Mouse (Mus musculus) midbrain, postnatal 0 days (tissue): Measurements from ENCODE around the gene Pi16. TPM values are rescaled to one million over a fixed set of nuclear protein-coding genes. Genes with fewer than 3 reads are reported as not detected.
A peak's percentile ranks its signal among the peaks of the same experiment; 100 is the strongest.

Experiments used
- ATAC-seq: fragments of 200-750 bp; cut with Nextera tagmentation; 2 replicates; pipeline ENCODE4 v1.8.0; 2017; ENCODE audit warnings: moderate number of reproducible peaks, mild to moderate bottlenecking, moderate TSS enrichment, moderate library complexity; ENCODE audit not compliant: low FRiP score
- DNase-seq: peaks from one replicate; pipeline ENCODE4 v3.0.0-alpha.2; 2015; ENCODE audit warnings: low spot score
- H3K27ac ChIP-seq: fragments of 300-500 bp; sonication (generic); 2 replicates; pipeline ENCODE4 v1.5.1; 2014; ENCODE audit warnings: low read depth, mild to moderate bottlenecking, low read length, mixed read lengths
- H3K27me3 ChIP-seq: fragments of 300-500 bp; sonication (generic); 2 replicates; pipeline ENCODE4 v1.6.1; 2014; ENCODE audit warnings: low read length, control low read depth, mixed read lengths; ENCODE audit not compliant: insufficient read depth
- H3K36me3 ChIP-seq: fragments of 300-500 bp; sonication (generic); 2 replicates; pipeline ENCODE4 v1.6.1; 2014; ENCODE audit warnings: low read length, control low read depth, mixed read lengths; ENCODE audit not compliant: insufficient read depth
- H3K4me1 ChIP-seq: fragments of 300-500 bp; sonication (generic); 2 replicates; pipeline ENCODE4 v1.6.1; 2014; ENCODE audit warnings: mild to moderate bottlenecking, control low read depth, antibody characterized with exemption, low read length, mixed read lengths; ENCODE audit not compliant: insufficient read depth
- H3K4me2 ChIP-seq: fragments of 300-500 bp; sonication (generic); 2 replicates; pipeline ENCODE4 v1.6.1; 2014; ENCODE audit warnings: low read depth, mild to moderate bottlenecking, low read length, mixed read lengths; ENCODE audit not compliant: poor library complexity, severe bottlenecking
- H3K4me3 ChIP-seq: fragments of 300-500 bp; sonication (generic); 2 replicates; pipeline ENCODE4 v1.5.1; 2014; ENCODE audit warnings: low read depth, mild to moderate bottlenecking, low read length, moderate library complexity
- H3K9ac ChIP-seq: fragments of 300-500 bp; sonication (generic); replicated peaks from 2 replicates; pipeline ENCODE4 v1.6.1; 2014; ENCODE audit warnings: mild to moderate bottlenecking, low read length, moderate library complexity, mixed read lengths; ENCODE audit not compliant: poor library complexity, severe bottlenecking
- H3K9me3 ChIP-seq: fragments of 300-500 bp; sonication (generic); 2 replicates; pipeline ENCODE4 v1.6.1; 2016; ENCODE audit warnings: low read length, control low read depth
- CTCF ChIP-seq: IDR thresholded peaks from 2 replicates; pipeline ENCODE4 v1.5.1; 2016; ENCODE audit warnings: antibody characterized with exemption, mild to moderate bottlenecking
- WGBS: fragments of 180-500 bp; shearing (Covaris S2); extraction: QIAGEN DNeasy Blood & Tissue Kit; methylation state at CpG from one replicate; pipeline ENCODE4 v1.1.7; 2014; 5-methylcytosine and 5-hydroxymethylcytosine counted together
- polyA plus RNA-seq: library from polyadenylated mRNA; unstranded; fragments of >200 nt; fragmentation: Nextera tagmentation; extraction: Ambion mirVana; gene quantifications from 2 replicates; pipeline ENCODE4 v1.2.1, GENCODE M21; 2015
- total RNA-seq: library from RNA; depleted of rRNA; stranded (reverse); fragments of >200 nt; gene quantifications from 2 replicates; pipeline ENCODE4 v1.2.3, GENCODE M21; 2014

Gene Pi16
- total and polyA plus RNA-seq, 2 experiments from 2014 or later, result 3.3 to 4.6 TPM

DNA sequence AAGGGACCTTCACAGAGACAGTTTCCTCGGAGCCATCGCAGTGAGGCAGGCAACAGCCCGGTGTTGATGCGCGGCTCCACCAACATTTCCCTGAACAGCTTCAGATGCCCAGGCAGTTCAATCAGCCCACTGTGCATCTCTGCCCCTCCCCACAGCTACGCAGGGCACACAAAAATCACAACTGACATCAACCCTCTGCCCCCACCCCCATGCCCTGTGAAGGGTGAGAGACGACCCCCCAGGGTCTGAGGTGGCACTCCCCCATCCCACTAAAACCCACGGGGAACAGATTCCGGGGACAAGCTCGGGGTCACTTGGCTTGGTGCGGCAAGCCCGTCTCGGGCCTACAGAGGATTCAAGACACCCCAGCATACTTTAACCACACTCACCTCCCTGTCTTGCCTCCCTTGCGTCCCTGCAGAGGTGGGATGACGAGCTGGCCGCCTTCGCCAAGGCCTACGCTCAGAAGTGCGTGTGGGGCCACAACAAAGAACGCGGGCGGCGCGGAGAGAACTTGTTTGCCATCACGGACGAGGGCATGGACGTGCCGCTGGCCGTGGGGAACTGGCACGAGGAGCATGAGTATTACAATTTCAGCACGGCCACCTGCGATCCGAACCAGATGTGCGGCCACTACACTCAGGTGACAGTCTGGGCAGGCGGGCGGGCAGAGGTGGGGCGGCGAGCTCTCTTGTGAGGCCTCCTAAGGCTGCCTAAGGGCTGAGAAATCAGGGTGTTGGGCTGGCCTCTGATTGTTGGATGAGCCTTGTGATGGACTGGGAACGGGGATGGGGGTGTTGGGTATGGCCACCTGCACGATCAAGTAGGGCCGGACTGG, 4.5 kb downstream of the Pi16 start:
- no peak overlapping the region for H3K4me3 ChIP-seq
- H3K27ac ChIP-seq, result no peak overlapping the region
- no peak for DNase-seq
- ATAC-seq, result no peak
- no peak overlapping the region for H3K9ac ChIP-seq
- H3K4me2 ChIP-seq, result peak overlapping the region; percentile 4; the same call in 1 of the 2 replicates
- H3K27me3 ChIP-seq, result no peaks in the 10 kb centered on the region; the same call in 1 of the 2 replicates
- H3K9me3 ChIP-seq, result no peaks in the 10 kb centered on the region
- H3K36me3 ChIP-seq, result no peaks in the 10 kb centered on the region
- TF ChIP-seq CTCF, result no peak
- H3K4me1 ChIP-seq, result peaks cover 16% of the 10 kb centered on the region
- WGBS, result 32% methylated on average over 41 of the region's 41 CpGs

GRCm38 (mm10) chr17:29322603-29322962, 5.1 kb downstream of the Pi16 start:
- H3K36me3 ChIP-seq, result no peaks in the 10 kb centered on the region
- H3K4me2 ChIP-seq, result peak overlapping the region; percentile 4; the same call in 1 of the 2 replicates
- no peak overlapping the region for H3K27ac ChIP-seq
- TF ChIP-seq CTCF, result no peak
- WGBS, result 44% methylated on average over 18 of the region's 18 CpGs
- no peak for ATAC-seq
- H3K9ac ChIP-seq, result no peak overlapping the region
- H3K4me3 ChIP-seq, result no peak overlapping the region
- H3K4me1 ChIP-seq, result peaks cover 16% of the 10 kb centered on the region
- no peaks in the 10 kb centered on the region for H3K9me3 ChIP-seq
- no peak for DNase-seq
- H3K27me3 ChIP-seq, result no peaks in the 10 kb centered on the region; the same call in 1 of the 2 replicates

DNA sequence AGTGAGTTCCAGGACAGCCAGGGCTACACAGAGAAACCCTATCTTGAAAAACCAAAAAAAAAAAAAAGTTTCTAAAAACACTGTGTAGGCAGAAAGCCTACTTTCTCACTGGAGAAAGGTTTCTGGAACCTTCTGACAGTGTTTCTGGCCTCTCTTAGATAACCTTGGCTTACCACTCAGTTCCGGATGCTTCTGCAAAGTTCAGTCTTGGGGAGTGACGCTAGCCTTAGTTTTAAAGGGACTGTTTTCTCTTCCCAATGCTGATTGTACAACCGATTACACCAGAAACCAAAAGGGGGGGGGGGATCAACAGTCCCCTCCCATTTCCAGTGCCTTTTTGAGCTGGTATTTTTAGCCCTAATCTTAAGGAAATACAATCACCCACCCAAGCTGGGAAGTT, 6.1 kb downstream of the Pi16 start:
- no peaks in the 10 kb centered on the region for H3K9me3 ChIP-seq
- no peaks in the 10 kb centered on the region for H3K36me3 ChIP-seq

GRCm38 (mm10) chr17:29325831-29326230, 8.4 kb downstream of the Pi16 start:
- no peaks in the 10 kb centered on the region; the same call in 1 of the 2 replicates for H3K27me3 ChIP-seq
- H3K4me1 ChIP-seq, result peaks cover 12% of the 10 kb centered on the region
- TF ChIP-seq CTCF, result no peak
- no peaks in the 10 kb centered on the region for H3K9me3 ChIP-seq
- 53% methylated on average over 13 of the region's 13 CpGs for WGBS
- H3K4me3 ChIP-seq, result no peak overlapping the region
- 0 out of 2 replicates have a peak, but pooled peaks cover 3% of the 10 kb centered on the region for H3K36me3 ChIP-seq
- DNase-seq, result no peak
- peak overlapping the region; percentile 44; the same call in 1 of the 2 replicates for H3K9ac ChIP-seq
- peak overlapping the region; percentile 31; the same call in 1 of the 2 replicates for H3K4me2 ChIP-seq
- no peak for ATAC-seq
- peak overlapping the region; percentile 74 for H3K27ac ChIP-seq

More for the DNA sequence above, 6.1 kb downstream of the Pi16 start:
- H3K4me1 ChIP-seq, result peaks cover 18% of the 10 kb centered on the region
- no peak overlapping the region for H3K9ac ChIP-seq
- no peaks in the 10 kb centered on the region; the same call in 1 of the 2 replicates for H3K27me3 ChIP-seq
- no peak overlapping the region for H3K4me3 ChIP-seq
- no peak overlapping the region for H3K27ac ChIP-seq
- 96% methylated on average over 3 of the region's 3 CpGs for WGBS
- TF ChIP-seq CTCF, result no peak
- ATAC-seq, result no peak
- no peak for DNase-seq
- H3K4me2 ChIP-seq, result no peak overlapping the region

DNA sequence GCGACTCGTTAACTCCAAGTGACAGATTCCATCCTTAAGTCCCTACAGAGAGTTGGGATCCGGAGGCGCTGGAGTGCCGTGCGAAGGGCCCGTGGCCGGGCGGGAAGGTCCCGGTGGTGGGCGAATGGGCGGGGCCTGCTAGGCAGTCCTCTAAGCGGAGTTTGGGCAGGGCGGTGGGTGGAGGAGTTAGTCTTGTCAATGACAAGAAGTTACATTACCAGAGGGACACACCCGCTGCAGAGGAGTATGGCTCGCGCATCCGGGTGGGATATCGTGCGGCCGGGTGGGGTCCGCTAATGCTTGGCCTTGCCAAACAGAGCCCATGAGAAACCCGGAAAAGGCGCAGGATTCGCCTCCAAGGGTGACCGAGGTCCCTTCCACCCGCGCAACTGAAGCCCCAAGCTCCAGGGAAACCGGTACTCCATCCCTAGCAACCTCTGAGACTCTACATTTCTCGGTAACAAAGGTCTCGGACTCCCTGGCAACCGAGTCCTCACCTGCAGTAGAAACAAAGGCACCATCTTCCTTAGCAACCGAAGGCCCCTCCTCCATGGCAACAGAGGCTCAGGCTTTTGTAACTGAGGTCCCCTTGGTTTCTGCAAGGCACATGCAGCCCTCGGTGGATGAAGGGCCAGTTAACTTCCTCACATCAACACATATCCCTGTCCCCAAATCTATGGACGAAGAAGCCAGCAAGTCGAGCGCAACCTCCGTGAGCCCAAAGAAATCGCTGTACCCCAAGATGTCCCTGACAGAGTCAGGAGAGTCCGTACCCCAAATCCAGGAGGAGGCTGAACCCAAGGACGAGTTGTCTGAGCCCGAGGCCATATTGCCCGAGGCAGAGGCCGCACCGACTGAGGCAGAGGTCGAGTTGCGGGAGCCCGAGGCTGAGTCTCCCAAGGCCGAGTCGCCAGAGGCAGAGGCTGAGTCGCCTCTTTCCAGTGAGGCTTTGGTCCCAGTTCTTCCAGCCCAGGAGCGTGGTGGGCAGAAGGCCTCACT, 9.3 kb downstream of the Pi16 start:
- Histone ChIP-seq H3K27me3 (no peaks in the 10 kb centered on the region; the same call in 1 of the 2 replicates), H3K36me3 (peaks cover 9% of the 10 kb centered on the region; the same call in 1 of the 2 replicates), H3K4me3 (peak overlapping the region; percentile 16; the same call in 1 of the 2 replicates), H3K9me3 (no peaks in the 10 kb centered on the region), H3K4me2 (peak overlapping the region; percentile 31), H3K9ac (peak overlapping the region; percentile 48), H3K4me1 (peaks cover 12% of the 10 kb centered on the region), H3K27ac (peak overlapping the region; percentile 74)
- 11% methylated on average over 52 of the region's 52 CpGs for WGBS
- no peak for TF ChIP-seq CTCF
- DNase-seq (peak; percentile 66), ATAC-seq (no peak)
